Mouse (Mus musculus) left cerebral cortex, adult 2 months (tissue): Measurements from ENCODE around the gene Spata31d1d. TPM values are rescaled to one million over a fixed set of nuclear protein-coding genes. Genes with fewer than 3 reads are reported as not detected.
A peak's percentile ranks its signal among the peaks of the same experiment; 100 is the strongest.
"Not testable (repeated sequence)": the region's sequence is repeated elsewhere in the genome, so short reads cannot be mapped to it uniquely, and the experiment has no call there.

ENCODE experiments used
- DNase-seq, 2 experiments: peaks; one replicate each; pipeline ENCODE4 v3.0.0; 2021 to 2022; ENCODE audit warnings: low spot score in 2 of 2, mixed read lengths in 1 of 2; ENCODE audit errors: extremely low spot score in 1 of 2
- H3K27ac ChIP-seq: fragments of 200-600 bp; 2 replicates; pipeline ENCODE4 v1.8.1; 2022
- H3K4me3 ChIP-seq: fragments of 200-600 bp; 2 replicates; pipeline ENCODE4 v1.8.1; 2022
- CTCF ChIP-seq: fragments of 200-600 bp; IDR thresholded peaks from 2 replicates; pipeline ENCODE4 v1.8.1; 2022; ENCODE audit warnings: antibody characterized with exemption, mild to moderate bottlenecking, moderate library complexity
- intact Hi-C: fragments of 180-260 bp; cut with DNase I; formaldehyde crosslinking; loops from one replicate; pipeline ENCODE4 v1.15.1; 2025
- long read RNA-seq, 2 experiments: library from polyadenylated mRNA; stranded (forward); transcript quantifications; one replicate each; pipeline ENCODE4 v2.0.0; 2021; ENCODE audit warnings: borderline mapping rate in 2 of 2
- total RNA-seq, 2 experiments: library from RNA; stranded (reverse); gene quantifications; 2 replicates each; pipeline ENCODE4 v1.2.3; 2021

Spata31d1d gene
- not detected for total RNA-seq
- long read RNA-seq, experiment 1, result 0 reads
- long read RNA-seq, experiment 2, result 0 reads

- no peak for DNase-seq
- TF ChIP-seq CTCF, result no peak
- intact Hi-C loops, result no loop called here
These were observed at the start of gene Spata31d1d for GRCm38 (mm10) chr13:59731652-59732051. Gene Spata31d1d, minus strand, starts transcription at chr13:59731752.

GRCm38 (mm10) chr13:59779744-59780264, 48.3 kb upstream of the Spata31d1d start:
- intact Hi-C loops, result loop anchor here (5.0 kb wide), 1 partner anchor 37 kb away; no protein-coding TSS in a partner anchor
- H3K4me3 ChIP-seq, H3K27ac ChIP-seq, DNase-seq: not testable (repeated sequence)
- peak; percentile 43 for TF ChIP-seq CTCF

More at GRCm38 (mm10) chr13:59731652-59732051, at the start of gene Spata31d1d:
- Histone ChIP-seq H3K27ac (no peak within 1 kb of the TSS), H3K4me3 (no peak within 1 kb of the TSS)

- no peak overlapping the region for H3K4me3 ChIP-seq
- no peak for DNase-seq
- intact Hi-C loops, result no loop called here
- no peak overlapping the region for H3K27ac ChIP-seq
- TF ChIP-seq CTCF, result no peak; the same call in none of the 2 replicates
These were observed 47.7 kb upstream of the Spata31d1d start for GRCm38 (mm10) chr13:59779213-59779612.

GRCm38 (mm10) chr13:59775168-59775567, 43.6 kb upstream of the Spata31d1d start:
- H3K27ac ChIP-seq, result no peak overlapping the region
- DNase-seq, result no peak
- TF ChIP-seq CTCF, result no peak
- H3K4me3 ChIP-seq, result no peak overlapping the region
- intact Hi-C loops, result no loop called here

GRCm38 (mm10) chr13:59771257-59771656, 39.7 kb upstream of the Spata31d1d start:
- peak; percentile 53 to 58 for DNase-seq
- peak overlapping the region; percentile 79 for H3K4me3 ChIP-seq
- no peak for TF ChIP-seq CTCF
- H3K27ac ChIP-seq, result peak overlapping the region; percentile 99
- intact Hi-C loops, result no loop called here

GRCm38 (mm10) chr13:59770847-59771246, 39.3 kb upstream of the Spata31d1d start:
- no peak for DNase-seq
- H3K4me3 ChIP-seq, result peak overlapping the region; percentile 79
- peak overlapping the region; percentile 99 for H3K27ac ChIP-seq
- TF ChIP-seq CTCF, result no peak
- intact Hi-C loops, result no loop called here

GRCm38 (mm10) chr13:59770164-59770562, 38.6 kb upstream of the Spata31d1d start:
- Histone ChIP-seq H3K4me3 (peak overlapping the region; percentile 79), H3K27ac (peak overlapping the region; percentile 99)
- TF ChIP-seq CTCF, result peak; percentile 13; the same call in 1 of the 2 replicates
- peak; percentile 82 to 83 for DNase-seq
- intact Hi-C loops, result no loop called here

GRCm38 (mm10) chr13:59769296-59770163, 38.0 kb upstream of the Spata31d1d start, which contains the start of gene Isca1:
Gene Isca1, minus strand, starts transcription at chr13:59769810.
- DNase-seq, result peak; percentile 99 to 100
- peak within 1 kb of the TSS; percentile 99 for H3K27ac ChIP-seq
- peak within 1 kb of the TSS; percentile 79 for H3K4me3 ChIP-seq
- TF ChIP-seq CTCF, result no peak; the same call in 1 of the 2 replicates
- intact Hi-C loops, result no loop called here

- H3K4me3 ChIP-seq, result peak overlapping the region; percentile 79
- DNase-seq, result no peak
- intact Hi-C loops, result no loop called here
- no peak for TF ChIP-seq CTCF
- no peak overlapping the region for H3K27ac ChIP-seq
These were observed 37.0 kb upstream of the Spata31d1d start for GRCm38 (mm10) chr13:59768531-59768930.

- TF ChIP-seq CTCF, result no peak
- intact Hi-C loops, result no loop called here
- no peak overlapping the region for H3K4me3 ChIP-seq
- no peak overlapping the region for H3K27ac ChIP-seq
- DNase-seq, result no peak
These were observed 35.4 kb upstream of the Spata31d1d start for GRCm38 (mm10) chr13:59766786-59767515.

GRCm38 (mm10) chr13:59762791-59763190, 31.2 kb upstream of the Spata31d1d start:
- no peak for TF ChIP-seq CTCF
- H3K27ac ChIP-seq, result no peak overlapping the region
- intact Hi-C loops, result no loop called here
- DNase-seq, result no peak
- H3K4me3 ChIP-seq, result no peak overlapping the region

GRCm38 (mm10) chr13:59756906-59757305, 25.4 kb upstream of the Spata31d1d start:
- intact Hi-C loops, result no loop called here
- no peak for DNase-seq
- Histone ChIP-seq H3K27ac (no peak overlapping the region), H3K4me3 (no peak overlapping the region)
- TF ChIP-seq CTCF, result no peak
